Mouse (Mus musculus): Measurements from ENCODE around the gene B3gnt3. TPM values are rescaled to one million over a fixed set of nuclear protein-coding genes. Genes with fewer than 3 reads are reported as not detected.
"Not testable (repeated sequence)": the region's sequence is repeated elsewhere in the genome, so short reads cannot be mapped to it uniquely, and the experiment has no call there.

The B3gnt3 gene
- polyA plus RNA-seq, 1 experiment from 2014 or later, result 0.36 TPM

DNA sequence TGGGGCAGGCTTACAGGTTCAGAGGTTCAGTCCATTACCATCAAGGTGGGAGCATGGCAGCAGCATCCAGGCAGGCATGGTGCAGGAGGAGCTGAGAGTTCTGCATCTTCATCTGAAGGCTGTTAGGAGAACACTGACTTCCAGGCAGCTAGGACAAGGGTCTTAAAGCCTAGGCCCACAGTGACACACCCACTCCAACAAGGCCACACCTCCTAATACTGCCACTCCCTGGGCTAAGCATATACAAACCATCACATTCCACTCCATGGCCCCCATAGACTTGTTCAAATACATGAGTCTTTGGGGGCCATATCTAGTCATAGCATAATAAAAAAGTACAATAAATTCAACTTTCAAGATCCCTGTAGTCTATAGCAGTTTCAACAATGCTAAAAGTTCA lies 1.8 kb upstream of the B3gnt3 start:
- H3K4me2 ChIP-seq (replicated peaks; ENCODE audit: low read depth, low read length); ATAC-seq (ENCODE audit: low FRiP score); H3K9ac ChIP-seq (ENCODE audit: low read depth, low read length); H3K9me3 ChIP-seq (ENCODE audit: control insufficient read depth, low read length); H3K4me1 ChIP-seq (replicated peaks; ENCODE audit: control insufficient read depth, insufficient read depth, low read length); H3K36me3 ChIP-seq (ENCODE audit: control insufficient read depth, insufficient read depth, low read length); H3K4me3 ChIP-seq (ENCODE audit: low read depth, low read length); DNase-seq (ENCODE audit: low spot score); H3K27ac ChIP-seq (ENCODE audit: low read depth, low read length): not testable (repeated sequence)
- H3K27me3 ChIP-seq (ENCODE audit: control insufficient read depth, insufficient read depth, low read length), result peaks cover 44% of the 10 kb centered on the region

DNA sequence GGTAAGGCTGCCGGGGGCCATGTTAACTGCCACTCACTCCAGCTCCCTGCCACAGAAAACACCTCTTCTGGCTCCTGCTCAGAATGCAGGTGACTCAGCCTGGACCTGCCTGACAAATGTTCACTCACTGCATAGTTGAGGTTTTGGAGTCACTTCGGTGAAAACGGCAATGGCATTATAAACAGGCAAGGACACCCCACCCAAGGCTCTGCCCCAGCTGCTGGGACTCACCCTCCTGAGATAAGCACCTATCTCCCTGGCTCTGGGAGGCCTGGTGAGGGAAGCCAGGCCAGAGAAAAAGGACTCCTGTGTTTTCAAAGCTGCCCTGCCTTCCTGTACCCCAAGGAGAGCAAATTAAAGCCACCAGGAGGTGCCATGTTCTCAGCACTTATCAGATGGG lies 1.3 kb upstream of the B3gnt3 start:
- no peak for DNase-seq (ENCODE audit: low spot score)
- Histone ChIP-seq H3K27ac (ENCODE audit: low read depth, low read length) (no peak overlapping the region), H3K4me1 (replicated peaks; ENCODE audit: control insufficient read depth, insufficient read depth, low read length) (no peaks in the 10 kb centered on the region), H3K4me2 (replicated peaks; ENCODE audit: low read depth, low read length) (no peak overlapping the region), H3K4me3 (ENCODE audit: low read depth, low read length) (no peak overlapping the region), H3K36me3 (ENCODE audit: control insufficient read depth, insufficient read depth, low read length) (no peaks in the 10 kb centered on the region), H3K9me3 (ENCODE audit: control insufficient read depth, low read length) (no peaks in the 10 kb centered on the region), H3K27me3 (ENCODE audit: control insufficient read depth, insufficient read depth, low read length) (peaks cover 43% of the 10 kb centered on the region), H3K9ac (ENCODE audit: low read depth, low read length) (no peak overlapping the region)
- ATAC-seq (ENCODE audit: low FRiP score), result no peak
- 80% methylated on average over 3 of the region's 3 CpGs for WGBS

DNA sequence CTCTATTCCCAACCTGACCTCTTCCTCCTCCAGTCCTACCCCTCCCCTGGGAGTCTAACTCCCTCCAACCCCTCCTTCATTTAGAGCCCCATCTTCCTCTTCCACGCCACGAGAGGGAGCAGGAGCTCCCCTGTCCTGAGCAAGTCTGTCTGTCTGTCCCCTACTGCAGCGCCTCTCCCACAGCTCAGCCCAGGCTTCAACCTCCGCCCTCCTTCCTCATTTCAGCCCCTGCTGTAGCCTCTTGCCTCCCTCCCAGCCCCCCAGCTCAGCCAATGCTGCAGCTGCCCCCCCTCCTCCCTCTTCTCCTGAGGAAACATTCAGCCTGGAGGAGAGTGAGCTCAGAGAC lies 471 bp upstream of the B3gnt3 start:
- H3K9ac ChIP-seq (ENCODE audit: low read depth, low read length), result no peak overlapping the region
- peak; percentile 3 for DNase-seq (ENCODE audit: low spot score)
- no peak overlapping the region for H3K4me3 ChIP-seq (ENCODE audit: low read depth, low read length)
- H3K36me3 ChIP-seq (ENCODE audit: control insufficient read depth, insufficient read depth, low read length), result no peaks in the 10 kb centered on the region
- ATAC-seq (ENCODE audit: low FRiP score), result no peak
- H3K9me3 ChIP-seq (ENCODE audit: control insufficient read depth, low read length), result no peaks in the 10 kb centered on the region
- no peak overlapping the region for H3K4me2 ChIP-seq (replicated peaks; ENCODE audit: low read depth, low read length)
- no peaks in the 10 kb centered on the region for H3K4me1 ChIP-seq (replicated peaks; ENCODE audit: control insufficient read depth, insufficient read depth, low read length)
- H3K27me3 ChIP-seq (ENCODE audit: control insufficient read depth, insufficient read depth, low read length), result peaks cover 42% of the 10 kb centered on the region
- 34% methylated on average over 4 of the region's 4 CpGs for WGBS
- no peak overlapping the region for H3K27ac ChIP-seq (ENCODE audit: low read depth, low read length)

DNA sequence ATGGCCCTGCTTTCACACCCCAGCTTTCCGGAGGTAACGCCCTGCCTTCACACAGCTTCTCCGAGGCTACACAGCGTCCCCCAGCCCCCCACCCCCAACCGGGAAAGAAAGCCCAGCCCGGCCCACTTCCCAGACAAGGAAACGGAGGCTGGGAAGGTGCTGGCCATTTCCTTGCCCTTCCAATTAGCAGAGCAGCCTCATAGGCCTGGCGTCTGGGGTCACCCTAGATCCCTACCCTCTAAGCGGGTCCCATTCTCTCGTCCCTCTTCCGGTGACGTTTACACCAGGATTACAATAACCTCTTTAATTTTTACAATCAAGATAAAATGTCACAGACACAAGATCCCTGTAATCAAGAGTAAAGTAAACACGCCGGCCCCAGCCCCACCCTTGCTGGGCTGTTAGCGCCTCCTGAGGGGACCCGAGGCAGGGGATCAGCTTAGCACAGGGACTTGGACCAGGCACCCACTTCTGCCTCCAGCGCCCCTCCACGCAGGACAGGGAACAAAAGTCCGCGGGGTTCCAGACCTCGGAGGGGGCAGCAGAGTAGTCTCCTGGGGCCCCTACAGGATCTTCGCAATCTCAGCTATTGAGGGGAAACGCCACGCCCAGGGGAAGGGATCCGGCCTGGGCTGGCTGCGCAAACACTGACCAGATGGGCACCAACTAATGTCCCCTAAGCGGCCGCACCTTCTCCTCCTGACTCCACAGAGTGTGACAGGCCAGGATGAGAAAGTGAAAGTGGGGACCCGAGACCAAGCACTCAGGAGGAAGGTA lies 908 bp downstream of the B3gnt3 start:
- peak; percentile 25 for DNase-seq (ENCODE audit: low spot score)
- H3K36me3 ChIP-seq (ENCODE audit: control insufficient read depth, insufficient read depth, low read length), result no peaks in the 10 kb centered on the region
- no peak overlapping the region for H3K27ac ChIP-seq (ENCODE audit: low read depth, low read length)
- WGBS, result 10% methylated on average over 29 of the region's 29 CpGs
- 0 out of 2 replicates have a peak, but pooled peaks have one; percentile 40 for ATAC-seq (ENCODE audit: low FRiP score)
- no peaks in the 10 kb centered on the region for H3K9me3 ChIP-seq (ENCODE audit: control insufficient read depth, low read length)
- H3K27me3 ChIP-seq (ENCODE audit: control insufficient read depth, insufficient read depth, low read length), result peaks cover 47% of the 10 kb centered on the region
- H3K9ac ChIP-seq (ENCODE audit: low read depth, low read length), result no peak overlapping the region
- no peak overlapping the region for H3K4me3 ChIP-seq (ENCODE audit: low read depth, low read length)
- no peaks in the 10 kb centered on the region for H3K4me1 ChIP-seq (replicated peaks; ENCODE audit: control insufficient read depth, insufficient read depth, low read length)
- H3K4me2 ChIP-seq (replicated peaks; ENCODE audit: low read depth, low read length), result no peak overlapping the region

DNA sequence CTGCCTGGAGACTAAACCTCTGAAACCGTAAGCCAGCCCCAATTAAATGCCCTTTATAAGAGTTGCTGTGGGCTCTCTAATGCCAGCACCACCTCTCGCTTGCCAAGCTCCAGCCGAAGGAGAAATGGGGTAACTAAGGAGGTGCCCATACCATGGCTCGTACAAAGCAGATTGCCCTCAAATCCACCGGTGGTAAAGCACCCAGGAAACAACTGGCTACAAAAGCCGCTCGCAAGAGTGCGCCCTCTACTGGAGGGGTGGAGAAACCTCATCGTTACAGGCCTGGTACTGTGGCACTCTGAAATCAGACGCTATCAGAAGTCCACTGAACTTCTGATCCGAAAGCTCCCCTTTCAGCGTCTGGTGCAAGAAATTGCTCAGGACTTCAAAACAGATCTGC lies 6.1 kb downstream of the B3gnt3 start:
- not testable (repeated sequence) for H3K4me2 ChIP-seq (replicated peaks; ENCODE audit: low read depth, low read length); H3K4me1 ChIP-seq (replicated peaks; ENCODE audit: control insufficient read depth, insufficient read depth, low read length); H3K27ac ChIP-seq (ENCODE audit: low read depth, low read length); DNase-seq (ENCODE audit: low spot score); H3K4me3 ChIP-seq (ENCODE audit: low read depth, low read length); H3K9me3 ChIP-seq (ENCODE audit: control insufficient read depth, low read length); H3K36me3 ChIP-seq (ENCODE audit: control insufficient read depth, insufficient read depth, low read length); H3K9ac ChIP-seq (ENCODE audit: low read depth, low read length); ATAC-seq (ENCODE audit: low FRiP score)
- H3K27me3 ChIP-seq (ENCODE audit: control insufficient read depth, insufficient read depth, low read length), result peaks cover 73% of the 10 kb centered on the region
- WGBS, result 64% methylated on average over 12 of the region's 12 CpGs

DNA sequence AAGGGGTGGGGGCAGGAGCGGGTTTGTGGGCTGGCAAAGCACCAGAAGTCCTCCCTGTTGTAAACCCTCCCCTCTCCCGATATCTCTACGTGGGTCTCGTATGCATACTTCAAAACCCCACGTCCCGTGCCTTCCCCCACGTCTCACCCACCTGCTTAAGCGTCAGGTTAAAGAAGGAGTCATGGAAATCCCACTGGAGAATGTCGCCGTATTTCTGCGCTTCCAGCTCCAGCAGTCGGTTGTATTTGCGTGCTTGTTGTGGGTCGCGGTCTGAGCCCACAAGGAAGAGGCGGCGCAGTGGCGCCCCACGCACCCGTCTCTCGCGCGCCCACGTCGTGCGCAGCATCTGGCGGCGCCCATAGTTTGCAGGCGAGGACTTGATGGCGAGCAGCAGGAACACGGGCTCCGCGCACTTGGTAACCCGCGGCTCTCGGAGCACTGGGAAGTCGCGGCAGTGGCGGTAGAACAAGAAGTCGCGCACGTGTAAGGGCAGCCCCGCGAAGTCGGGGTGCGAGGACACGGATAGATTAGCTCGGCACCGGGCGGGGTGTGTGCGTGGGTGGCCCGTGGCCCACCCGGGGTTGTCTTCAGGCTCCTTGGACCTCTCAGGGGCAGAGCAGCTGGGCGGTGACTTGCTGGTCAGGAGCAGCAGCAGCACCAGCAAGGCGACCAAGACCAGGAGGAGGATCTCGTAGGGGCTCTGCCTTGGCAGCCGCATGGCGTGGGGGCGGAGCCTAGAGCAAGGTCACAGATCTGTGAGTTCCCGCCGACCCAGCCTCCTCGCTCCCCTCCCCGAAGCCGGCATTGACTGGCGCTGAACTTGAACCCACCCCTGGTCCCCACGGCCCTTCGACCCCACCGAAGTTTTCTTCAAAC lies 8.2 kb downstream of the B3gnt3 start:
- ATAC-seq (ENCODE audit: low FRiP score) (no peak), DNase-seq (ENCODE audit: low spot score) (peak; percentile 43)
- Histone ChIP-seq H3K4me2 (replicated peaks; ENCODE audit: low read depth, low read length) (no peak overlapping the region), H3K27ac (ENCODE audit: low read depth, low read length) (no peak overlapping the region), H3K27me3 (ENCODE audit: control insufficient read depth, insufficient read depth, low read length) (peaks cover 81% of the 10 kb centered on the region), H3K9me3 (ENCODE audit: control insufficient read depth, low read length) (no peaks in the 10 kb centered on the region), H3K9ac (ENCODE audit: low read depth, low read length) (no peak overlapping the region), H3K4me1 (replicated peaks; ENCODE audit: control insufficient read depth, insufficient read depth, low read length) (peaks cover 6% of the 10 kb centered on the region; the same call in 1 of the 2 replicates), H3K36me3 (ENCODE audit: control insufficient read depth, insufficient read depth, low read length) (no peaks in the 10 kb centered on the region), H3K4me3 (ENCODE audit: low read depth, low read length) (peak overlapping the region; percentile 8; the same call in 1 of the 2 replicates)
- 11% methylated on average over 68 of the region's 68 CpGs for WGBS

DNA sequence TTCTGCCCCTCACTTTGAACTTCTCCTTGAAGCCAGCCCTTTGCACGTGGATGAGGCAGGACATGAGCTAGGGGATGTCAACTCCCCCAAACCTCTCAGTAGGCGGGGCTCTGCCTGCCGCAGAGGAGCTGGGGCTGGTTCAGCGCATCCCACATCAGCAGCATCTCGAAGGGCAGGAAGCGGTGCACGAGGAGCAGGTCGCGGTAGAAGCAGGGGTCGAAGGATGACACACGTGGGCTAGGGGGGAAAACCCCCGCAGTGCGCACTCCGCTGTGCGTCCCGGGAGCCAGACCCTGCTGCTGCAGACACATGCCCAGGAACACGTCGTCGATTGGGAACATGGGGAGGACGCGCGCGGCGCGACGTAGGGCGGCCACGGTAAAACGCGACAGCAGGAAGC lies 9.1 kb downstream of the B3gnt3 start:
- Histone ChIP-seq H3K36me3 (ENCODE audit: control insufficient read depth, insufficient read depth, low read length) (no peaks in the 10 kb centered on the region), H3K27me3 (ENCODE audit: control insufficient read depth, insufficient read depth, low read length) (peaks cover 88% of the 10 kb centered on the region), H3K4me1 (replicated peaks; ENCODE audit: control insufficient read depth, insufficient read depth, low read length) (peaks cover 6% of the 10 kb centered on the region; the same call in 1 of the 2 replicates), H3K9ac (ENCODE audit: low read depth, low read length) (no peak overlapping the region), H3K27ac (ENCODE audit: low read depth, low read length) (no peak overlapping the region), H3K4me2 (replicated peaks; ENCODE audit: low read depth, low read length) (no peak overlapping the region), H3K4me3 (ENCODE audit: low read depth, low read length) (no peak overlapping the region; the same call in 1 of the 2 replicates), H3K9me3 (ENCODE audit: control insufficient read depth, low read length) (no peaks in the 10 kb centered on the region)
- ATAC-seq (ENCODE audit: low FRiP score), result no peak
- no peak for DNase-seq (ENCODE audit: low spot score)
- WGBS, result 5% methylated on average over 30 of the region's 30 CpGs

DNA sequence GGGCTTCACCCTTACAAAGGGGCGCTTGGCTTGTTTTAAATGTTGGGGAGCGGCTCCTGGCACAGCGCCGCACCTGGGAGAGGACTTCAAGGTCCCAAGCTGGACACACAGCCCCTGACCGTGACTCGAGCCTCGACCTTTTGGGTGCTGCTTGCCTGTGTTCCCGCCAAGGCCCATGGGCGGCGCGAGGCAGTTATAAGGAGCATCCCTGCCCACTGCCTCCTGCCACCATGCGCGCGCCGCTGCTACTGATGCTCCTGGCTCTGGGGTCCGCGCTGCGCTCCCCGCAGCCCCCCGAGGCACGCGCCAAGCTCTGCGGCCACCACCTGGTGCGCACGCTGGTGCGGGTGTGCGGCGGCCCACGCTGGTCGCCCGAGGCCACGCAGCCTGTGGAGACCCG lies 12.6 kb downstream of the B3gnt3 start, which contains the start of gene Insl3:
Gene Insl3, plus strand, starts transcription at position 187 of the 400 bp plus-strand sequence.
- Histone ChIP-seq H3K36me3 (ENCODE audit: control insufficient read depth, insufficient read depth, low read length) (no peaks in the 10 kb centered on the region), H3K9ac (ENCODE audit: low read depth, low read length) (no peak within 1 kb of the TSS), H3K27ac (ENCODE audit: low read depth, low read length) (no peak within 1 kb of the TSS), H3K4me1 (replicated peaks; ENCODE audit: control insufficient read depth, insufficient read depth, low read length) (peaks cover 6% of the 10 kb centered on the region; the same call in 1 of the 2 replicates), H3K9me3 (ENCODE audit: control insufficient read depth, low read length) (no peaks in the 10 kb centered on the region), H3K4me3 (ENCODE audit: low read depth, low read length) (no peak within 1 kb of the TSS), H3K4me2 (replicated peaks; ENCODE audit: low read depth, low read length) (no peak within 1 kb of the TSS), H3K27me3 (ENCODE audit: control insufficient read depth, insufficient read depth, low read length) (peaks cover 100% of the 10 kb centered on the region)
- DNase-seq (ENCODE audit: low spot score) (no peak), ATAC-seq (ENCODE audit: low FRiP score) (no peak)
- 7% methylated on average over 33 of the region's 33 CpGs for WGBS
